Mouse (Mus musculus) limb, embryonic 13.5 days (tissue): ENCODE measurements around the gene Ndufaf7. TPM values are rescaled to one million over a fixed set of nuclear protein-coding genes. Genes with fewer than 3 reads are reported as not detected.

Experiments used
- ATAC-seq: fragments of 200-750 bp; cut with Nextera tagmentation; 2 replicates; pipeline ENCODE4 v1.8.0; 2017; ENCODE audit warnings: low read depth, moderate number of reproducible peaks, moderate TSS enrichment; ENCODE audit not compliant: low FRiP score
- H3K27ac ChIP-seq: fragments of 300-500 bp; sonication (generic); 2 replicates; pipeline ENCODE4 v1.5.1; 2015; ENCODE audit warnings: inconsistent platforms, mild to moderate bottlenecking, moderate library complexity
- H3K27me3 ChIP-seq: fragments of 300-500 bp; sonication (generic); 2 replicates; pipeline ENCODE4 v1.6.1; 2015; ENCODE audit warnings: mild to moderate bottlenecking, inconsistent platforms
- H3K36me3 ChIP-seq: fragments of 300-500 bp; sonication (generic); 2 replicates; pipeline ENCODE4 v1.6.1; 2015; ENCODE audit warnings: inconsistent platforms, mild to moderate bottlenecking, moderate library complexity
- H3K4me1 ChIP-seq: fragments of 300-500 bp; sonication (generic); 2 replicates; pipeline ENCODE4 v1.6.1; 2015; ENCODE audit warnings: inconsistent platforms
- H3K4me2 ChIP-seq: fragments of 300-500 bp; sonication (generic); replicated peaks from 2 replicates; pipeline ENCODE4 v1.6.1; 2015; ENCODE audit warnings: inconsistent platforms, mild to moderate bottlenecking, moderate library complexity
- H3K4me3 ChIP-seq: fragments of 300-500 bp; sonication (generic); 2 replicates; pipeline ENCODE4 v1.5.1; 2015; ENCODE audit warnings: moderate library complexity, mild to moderate bottlenecking, inconsistent platforms
- H3K9ac ChIP-seq: fragments of 300-500 bp; sonication (generic); 2 replicates; pipeline ENCODE4 v1.6.1; 2015; ENCODE audit warnings: mild to moderate bottlenecking, inconsistent platforms
- H3K9me3 ChIP-seq: fragments of 300-500 bp; sonication (generic); 2 replicates; pipeline ENCODE4 v1.6.1; 2016; ENCODE audit warnings: inconsistent platforms
- WGBS: fragments of 180-500 bp; shearing (Covaris S2); methylation state at CpG from one replicate; pipeline ENCODE4 v1.1.7; 2015; 5-methylcytosine and 5-hydroxymethylcytosine counted together
- polyA plus RNA-seq: library from polyadenylated mRNA; unstranded; fragments of >200 nt; fragmentation: Nextera tagmentation; extraction: Ambion mirVana; gene quantifications from 2 replicates; pipeline ENCODE4 v1.2.1, GENCODE M21; 2015

Ndufaf7 gene
- polyA plus RNA-seq = 60.0 and 61.6 TPM in 2 replicates

- peak; percentile 99 for ATAC-seq
- Histone ChIP-seq H3K4me1 (peaks cover 16% of the 10 kb centered on the region), H3K4me2 (peak within 1 kb of the TSS; percentile 71), H3K27ac (peak within 1 kb of the TSS; percentile 40; the same call in 1 of the 2 replicates), H3K36me3 (peaks cover 40% of the 10 kb centered on the region), H3K9me3 (no peaks in the 10 kb centered on the region), H3K4me3 (peak within 1 kb of the TSS; percentile 82), H3K9ac (peak within 1 kb of the TSS; percentile 86), H3K27me3 (no peaks in the 10 kb centered on the region)
- WGBS = under 1% methylated on average over 45 of the region's 45 CpGs
Observed at GRCm38 (mm10) chr17:78936466-78937228, at the start of gene Ndufaf7, which contains the start of gene Cebpz. Ndufaf7 (plus strand) TSS chr17:78937136. Cebpz (minus strand) TSS chr17:78937066.

GRCm38 (mm10) chr17:78888554-78888953 is 48.4 kb upstream of the Ndufaf7 start:
- Histone ChIP-seq H3K9me3 (no peaks in the 10 kb centered on the region), H3K4me1 (no peaks in the 10 kb centered on the region), H3K27ac (no peak overlapping the region), H3K27me3 (no peaks in the 10 kb centered on the region), H3K4me3 (no peak overlapping the region), H3K36me3 (no peaks in the 10 kb centered on the region), H3K4me2 (no peak overlapping the region), H3K9ac (no peak overlapping the region)
- 85% methylated on average over 4 of the region's 4 CpGs for WGBS
- no peak for ATAC-seq

GRCm38 (mm10) chr17:78889184-78889583 is 47.8 kb upstream of the Ndufaf7 start:
- Histone ChIP-seq H3K4me2 (no peak overlapping the region), H3K36me3 (no peaks in the 10 kb centered on the region), H3K4me1 (no peaks in the 10 kb centered on the region), H3K27ac (no peak overlapping the region), H3K4me3 (no peak overlapping the region), H3K9ac (no peak overlapping the region), H3K27me3 (no peaks in the 10 kb centered on the region), H3K9me3 (no peaks in the 10 kb centered on the region)
- ATAC-seq = no peak
- whole genome bisulfite sequencing = 60% methylated on average over 3 of the region's 3 CpGs

GRCm38 (mm10) chr17:78891020-78891419 is 45.9 kb upstream of the Ndufaf7 start:
- no peak overlapping the region for H3K4me3 ChIP-seq
- H3K4me2 ChIP-seq = no peak overlapping the region
- H3K9ac ChIP-seq = no peak overlapping the region
- WGBS = 84% methylated on average over 9 of the region's 9 CpGs
- H3K27me3 ChIP-seq = no peaks in the 10 kb centered on the region
- no peak overlapping the region for H3K27ac ChIP-seq
- H3K9me3 ChIP-seq = no peaks in the 10 kb centered on the region
- H3K4me1 ChIP-seq = 0 out of 2 replicates have a peak, but pooled peaks cover 9% of the 10 kb centered on the region
- no peak for ATAC-seq
- no peaks in the 10 kb centered on the region for H3K36me3 ChIP-seq

- Histone ChIP-seq H3K4me2 (no peak overlapping the region; the same call in 1 of the 2 replicates), H3K36me3 (no peaks in the 10 kb centered on the region), H3K4me1 (0 out of 2 replicates have a peak, but pooled peaks cover 9% of the 10 kb centered on the region), H3K27me3 (no peaks in the 10 kb centered on the region), H3K4me3 (no peak overlapping the region), H3K9ac (no peak overlapping the region; the same call in 1 of the 2 replicates), H3K9me3 (no peaks in the 10 kb centered on the region), H3K27ac (no peak overlapping the region)
- ATAC-seq = no peak
- WGBS = 80% methylated on average over 7 of the region's 7 CpGs
Observed at GRCm38 (mm10) chr17:78894991-78895390, 41.9 kb upstream of the Ndufaf7 start.

GRCm38 (mm10) chr17:78895394-78895793 is 41.5 kb upstream of the Ndufaf7 start:
- no peaks in the 10 kb centered on the region for H3K9me3 ChIP-seq
- ATAC-seq = peak; percentile 57; the same call in 1 of the 2 replicates
- 24% methylated on average over 8 of the region's 8 CpGs for WGBS
- H3K4me3 ChIP-seq = peak overlapping the region; percentile 23; the same call in 1 of the 2 replicates
- H3K4me2 ChIP-seq = peak overlapping the region; percentile 53
- H3K36me3 ChIP-seq = no peaks in the 10 kb centered on the region
- no peaks in the 10 kb centered on the region for H3K27me3 ChIP-seq
- H3K27ac ChIP-seq = peak overlapping the region; percentile 48; the same call in 1 of the 2 replicates
- H3K4me1 ChIP-seq = 0 out of 2 replicates have a peak, but pooled peaks cover 9% of the 10 kb centered on the region
- no peak overlapping the region for H3K9ac ChIP-seq

- Histone ChIP-seq H3K27me3 (no peaks in the 10 kb centered on the region), H3K9me3 (no peaks in the 10 kb centered on the region)
Observed at GRCm38 (mm10) chr17:78903158-78903557, 33.8 kb upstream of the Ndufaf7 start.

GRCm38 (mm10) chr17:78906892-78907291 is 30.0 kb upstream of the Ndufaf7 start, which contains the start of gene Sult6b1:
Sult6b1 (minus strand) TSS chr17:78906992.
- ATAC-seq = no peak
- WGBS = 80% methylated on average over 5 of the region's 5 CpGs

More at GRCm38 (mm10) chr17:78903158-78903557, 33.8 kb upstream of the Ndufaf7 start:
- H3K4me1 ChIP-seq = no peaks in the 10 kb centered on the region
- H3K9ac ChIP-seq = no peak overlapping the region
- no peak overlapping the region for H3K27ac ChIP-seq
- WGBS = 82% methylated on average over 2 of the region's 2 CpGs
- ATAC-seq = no peak
- no peak overlapping the region for H3K4me2 ChIP-seq
- H3K4me3 ChIP-seq = no peak overlapping the region
- no peaks in the 10 kb centered on the region for H3K36me3 ChIP-seq

GRCm38 (mm10) chr17:78909374-78909773 is 27.6 kb upstream of the Ndufaf7 start:
- Histone ChIP-seq H3K4me3 (no peak overlapping the region), H3K9me3 (no peaks in the 10 kb centered on the region), H3K9ac (no peak overlapping the region), H3K4me2 (no peak overlapping the region), H3K27me3 (0 out of 2 replicates have a peak, but pooled peaks cover 3% of the 10 kb centered on the region), H3K4me1 (no peaks in the 10 kb centered on the region), H3K36me3 (no peaks in the 10 kb centered on the region), H3K27ac (no peak overlapping the region)
- WGBS = 66% methylated on average over 2 of the region's 2 CpGs
- no peak for ATAC-seq

More at GRCm38 (mm10) chr17:78906892-78907291, 30.0 kb upstream of the Ndufaf7 start, which contains the start of gene Sult6b1:
- no peaks in the 10 kb centered on the region for H3K4me1 ChIP-seq
- H3K9me3 ChIP-seq = no peaks in the 10 kb centered on the region
- H3K4me3 ChIP-seq = no peak within 1 kb of the TSS
- H3K36me3 ChIP-seq = no peaks in the 10 kb centered on the region
- no peak within 1 kb of the TSS for H3K27ac ChIP-seq
- H3K4me2 ChIP-seq = no peak within 1 kb of the TSS
- 0 out of 2 replicates have a peak, but pooled peaks cover 3% of the 10 kb centered on the region for H3K27me3 ChIP-seq
- H3K9ac ChIP-seq = no peak within 1 kb of the TSS

GRCm38 (mm10) chr17:78912861-78913281 is 24.1 kb upstream of the Ndufaf7 start:
- ATAC-seq = no peak
- peak overlapping the region; percentile 35 for H3K4me3 ChIP-seq
- WGBS = 30% methylated on average over 6 of the region's 6 CpGs

GRCm38 (mm10) chr17:78913921-78914320 is 23.0 kb upstream of the Ndufaf7 start:
- no peaks in the 10 kb centered on the region for H3K27me3 ChIP-seq
- no peak overlapping the region for H3K4me2 ChIP-seq
- 68% methylated on average over 3 of the region's 3 CpGs for WGBS
- H3K9ac ChIP-seq = no peak overlapping the region
- ATAC-seq = no peak
- peaks cover 14% of the 10 kb centered on the region for H3K4me1 ChIP-seq
- no peak overlapping the region for H3K4me3 ChIP-seq
- no peaks in the 10 kb centered on the region for H3K9me3 ChIP-seq
- H3K27ac ChIP-seq = no peak overlapping the region
- peaks cover 6% of the 10 kb centered on the region; the same call in 1 of the 2 replicates for H3K36me3 ChIP-seq

More at GRCm38 (mm10) chr17:78912861-78913281, 24.1 kb upstream of the Ndufaf7 start:
- no peak overlapping the region for H3K9ac ChIP-seq
- H3K36me3 ChIP-seq = no peaks in the 10 kb centered on the region
- no peaks in the 10 kb centered on the region for H3K9me3 ChIP-seq
- 0 out of 2 replicates have a peak, but pooled peaks cover 3% of the 10 kb centered on the region for H3K27me3 ChIP-seq
- H3K4me2 ChIP-seq = peak overlapping the region; percentile 55
- H3K4me1 ChIP-seq = peaks cover 14% of the 10 kb centered on the region
- H3K27ac ChIP-seq = no peak overlapping the region

- peak overlapping the region; percentile 85 for H3K9ac ChIP-seq
- peak overlapping the region; percentile 76 for H3K4me2 ChIP-seq
- no peaks in the 10 kb centered on the region for H3K27me3 ChIP-seq
- H3K4me1 ChIP-seq = peaks cover 14% of the 10 kb centered on the region
- H3K36me3 ChIP-seq = peaks cover 21% of the 10 kb centered on the region
- ATAC-seq = 0 out of 2 replicates have a peak, but pooled peaks have one; percentile 0
- H3K4me3 ChIP-seq = peak overlapping the region; percentile 76
- H3K27ac ChIP-seq = peak overlapping the region; percentile 52; the same call in 1 of the 2 replicates
- WGBS = 48% methylated on average over 6 of the region's 6 CpGs
- no peaks in the 10 kb centered on the region for H3K9me3 ChIP-seq
Observed at GRCm38 (mm10) chr17:78915772-78916171, 21.2 kb upstream of the Ndufaf7 start.
